Mouse (Mus musculus) limb, embryonic 10.5 days (tissue): ENCODE results near the gene a. TPM values are rescaled to one million over a fixed set of nuclear protein-coding genes. Genes with fewer than 3 reads are reported as not detected.
"Not testable (repeated sequence)": the region's sequence is repeated elsewhere in the genome, so short reads cannot be mapped to it uniquely, and the experiment has no call there.

Experiments
- DNase-seq: peaks from one replicate; pipeline ENCODE4 v3.0.0-alpha.2; 2017; ENCODE audit warnings: low spot score
- H3K27ac ChIP-seq: fragments of 300-500 bp; sonication (generic); 2 replicates; pipeline ENCODE4 v1.5.1; 2016; ENCODE audit warnings: mild to moderate bottlenecking
- H3K27me3 ChIP-seq: fragments of 300-500 bp; sonication (generic); 2 replicates; pipeline ENCODE4 v1.6.1; 2016; ENCODE audit warnings: low read depth, mild to moderate bottlenecking; ENCODE audit not compliant: poor library complexity, severe bottlenecking
- H3K36me3 ChIP-seq: fragments of 300-500 bp; sonication (generic); 2 replicates; pipeline ENCODE4 v1.6.1; 2016; ENCODE audit warnings: mild to moderate bottlenecking, moderate library complexity
- H3K4me1 ChIP-seq: fragments of 300-500 bp; sonication (generic); 2 replicates; pipeline ENCODE4 v1.6.1; 2016
- H3K4me3 ChIP-seq: fragments of 300-500 bp; sonication (generic); 2 replicates; pipeline ENCODE4 v1.5.1; 2016; ENCODE audit warnings: mild to moderate bottlenecking, moderate library complexity
- H3K9me3 ChIP-seq: fragments of 300-500 bp; sonication (generic); replicated peaks from 2 replicates; pipeline ENCODE4 v1.6.1; 2016; ENCODE audit warnings: mild to moderate bottlenecking
- WGBS: fragments of 180-500 bp; shearing (Covaris S2); methylation state at CpG from one replicate; pipeline ENCODE4 v1.1.7; 2016; 5-methylcytosine and 5-hydroxymethylcytosine counted together
- polyA plus RNA-seq: library from polyadenylated mRNA; unstranded; fragments of >200 nt; fragmentation: Nextera tagmentation; extraction: Ambion mirVana; gene quantifications from 2 replicates; pipeline ENCODE4 v1.2.1, GENCODE M21; 2016

a gene
- polyA plus RNA-seq, 1 experiment from 2014 or later, result 32.5 TPM

GRCm38 (mm10) chr2:155011086-155011656, 220.0 kb downstream of the a start:
- Histone ChIP-seq H3K27ac (no peak overlapping the region), H3K4me3 (no peak overlapping the region), H3K36me3 (peaks cover 8% of the 10 kb centered on the region), H3K27me3 (peaks cover 5% of the 10 kb centered on the region; the same call in 1 of the 2 replicates), H3K4me1 (peaks cover 6% of the 10 kb centered on the region; the same call in 1 of the 2 replicates), H3K9me3 (no peaks in the 10 kb centered on the region)
- 34% methylated on average over 3 of the region's 3 CpGs for WGBS
- no peak for DNase-seq

DNA sequence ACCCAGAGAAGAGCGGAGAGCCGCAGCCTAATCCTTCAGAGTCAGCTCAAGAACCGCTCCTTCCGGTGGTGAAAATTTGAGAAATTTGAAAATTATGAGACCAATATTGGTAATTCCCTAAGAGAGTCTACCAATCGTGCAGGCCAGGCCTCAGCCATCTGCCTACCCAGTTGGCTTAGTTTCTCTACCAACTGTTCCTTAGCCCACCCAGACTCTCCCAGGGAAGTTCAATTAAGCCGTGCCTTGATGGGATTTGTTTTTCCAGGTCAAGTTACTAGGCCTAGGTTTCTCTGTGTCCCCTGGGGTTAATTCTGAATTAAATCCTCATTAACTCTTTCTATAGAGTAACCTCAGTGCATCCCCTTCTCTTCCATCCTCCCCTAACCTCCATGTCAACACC, 221.8 kb downstream of the a start:
- WGBS, result 77% methylated on average over 6 of the region's 6 CpGs

DNA sequence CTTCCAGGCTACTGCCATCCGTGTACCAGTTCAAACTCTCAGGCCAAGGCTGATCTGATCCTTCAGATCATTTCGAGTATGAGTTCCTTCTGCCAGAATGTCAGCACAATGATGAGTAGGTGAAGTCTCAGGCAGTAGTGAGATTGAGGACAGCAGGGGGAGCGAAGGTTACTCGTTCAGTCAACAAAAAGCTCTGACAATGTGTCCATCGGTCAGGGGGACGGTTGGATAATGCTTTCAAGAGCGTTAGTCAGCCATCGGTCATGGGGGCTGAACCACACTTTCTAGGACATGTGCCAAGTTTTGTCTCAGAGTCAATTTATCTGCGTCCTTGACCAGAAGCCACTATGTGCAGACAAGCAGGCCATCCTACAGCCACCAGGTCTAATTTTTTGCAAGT, 225.5 kb downstream of the a start:
- not testable (repeated sequence) for H3K4me3 ChIP-seq, DNase-seq, H3K9me3 ChIP-seq, H3K36me3 ChIP-seq, H3K27ac ChIP-seq, H3K27me3 ChIP-seq
- WGBS, result 30% methylated on average over 8 of the region's 9 CpGs
- H3K4me1 ChIP-seq, result peaks cover 36% of the 10 kb centered on the region

More for the DNA sequence above, 221.8 kb downstream of the a start:
- Histone ChIP-seq H3K4me3 (no peak overlapping the region), H3K27ac (no peak overlapping the region), H3K27me3 (peaks cover 5% of the 10 kb centered on the region; the same call in 1 of the 2 replicates), H3K9me3 (no peaks in the 10 kb centered on the region), H3K36me3 (no peaks in the 10 kb centered on the region), H3K4me1 (peaks cover 6% of the 10 kb centered on the region; the same call in 1 of the 2 replicates)
- no peak for DNase-seq

- H3K4me1 ChIP-seq, result peaks cover 34% of the 10 kb centered on the region
- DNase-seq, H3K9me3 ChIP-seq, H3K27me3 ChIP-seq, H3K36me3 ChIP-seq: not testable (repeated sequence)
- H3K4me3 ChIP-seq, result peak within 1 kb of the TSS; percentile 56
- H3K27ac ChIP-seq, result peak within 1 kb of the TSS; percentile 91
- WGBS, result under 1% methylated on average over 24 of the region's 26 CpGs
Observed at GRCm38 (mm10) chr2:155018251-155018755, 227.1 kb downstream of the a start, which contains the start of gene Gm14226. TSS of gene Gm14226 (plus strand) at chr2:155018266.

- peak; percentile 85 for DNase-seq
- peak overlapping the region; percentile 56 for H3K4me3 ChIP-seq
- peaks cover 33% of the 10 kb centered on the region for H3K4me1 ChIP-seq
- H3K36me3 ChIP-seq, result no peaks in the 10 kb centered on the region
- H3K27me3 ChIP-seq, result peaks cover 5% of the 10 kb centered on the region; the same call in 1 of the 2 replicates
- under 1% methylated on average over 38 of the region's 38 CpGs for WGBS
- peak overlapping the region; percentile 91 for H3K27ac ChIP-seq
- H3K9me3 ChIP-seq, result no peaks in the 10 kb centered on the region
Observed at GRCm38 (mm10) chr2:155018762-155019641, 227.8 kb downstream of the a start.

DNA sequence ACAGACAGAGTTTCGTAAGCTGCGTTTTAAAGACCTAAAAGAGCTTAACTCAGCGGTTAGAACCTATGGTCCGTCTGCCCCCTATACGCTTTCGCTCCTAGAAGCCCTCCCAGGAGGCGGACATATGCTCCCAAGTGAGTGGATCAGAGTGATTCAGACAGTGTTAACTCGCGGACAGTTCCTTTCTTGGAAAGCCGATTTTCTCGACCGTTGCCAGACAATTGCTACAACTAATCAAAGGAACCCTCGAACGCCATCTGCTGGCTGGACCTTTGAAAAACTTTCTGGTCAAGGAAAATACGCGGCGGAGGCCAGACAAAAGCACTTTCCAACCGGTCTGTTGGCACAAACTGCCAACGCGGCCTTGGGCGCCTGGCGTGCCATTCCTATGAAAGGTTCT, 228.5 kb downstream of the a start:
- Histone ChIP-seq H3K27ac (peak overlapping the region; percentile 91), H3K4me3 (peak overlapping the region; percentile 56), H3K4me1 (peaks cover 33% of the 10 kb centered on the region), H3K9me3 (no peaks in the 10 kb centered on the region), H3K36me3 (no peaks in the 10 kb centered on the region), H3K27me3 (peaks cover 1% of the 10 kb centered on the region; the same call in 1 of the 2 replicates)
- peak; percentile 94 for DNase-seq
- WGBS, result under 1% methylated on average over 22 of the region's 22 CpGs

- not testable (repeated sequence) for H3K36me3 ChIP-seq, H3K4me3 ChIP-seq, DNase-seq, H3K9me3 ChIP-seq, H3K27me3 ChIP-seq
- 10% methylated on average over 20 of the region's 20 CpGs for WGBS
- H3K4me1 ChIP-seq, result peaks cover 33% of the 10 kb centered on the region
- H3K27ac ChIP-seq, result peak overlapping the region; percentile 91
Observed at GRCm38 (mm10) chr2:155020247-155020826, 229.1 kb downstream of the a start.

DNA sequence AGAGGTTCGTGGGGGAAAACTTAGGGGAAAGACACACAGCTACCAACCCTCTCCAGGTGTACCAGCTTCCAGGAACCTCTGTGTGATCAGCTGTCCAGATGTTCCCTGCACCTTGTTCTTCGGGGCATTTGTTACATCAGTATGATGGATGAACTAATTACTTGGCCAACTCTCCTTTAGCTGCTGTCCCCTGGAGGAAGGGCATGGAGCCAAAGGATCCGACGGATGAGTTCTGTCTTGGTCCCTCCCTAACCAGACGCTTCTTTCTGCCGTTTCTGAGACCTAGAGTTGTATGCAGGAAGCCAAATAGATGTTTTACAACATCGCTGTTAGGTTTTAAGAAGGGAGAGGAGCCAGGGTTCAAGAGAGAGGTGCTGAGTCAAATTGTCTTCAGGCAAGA, 239.6 kb downstream of the a start:
- no peak for DNase-seq
- Histone ChIP-seq H3K27me3 (no peaks in the 10 kb centered on the region), H3K4me3 (no peak overlapping the region), H3K9me3 (no peaks in the 10 kb centered on the region), H3K36me3 (no peaks in the 10 kb centered on the region), H3K4me1 (peaks cover 20% of the 10 kb centered on the region), H3K27ac (no peak overlapping the region)
- WGBS, result 62% methylated on average over 7 of the region's 7 CpGs

- H3K4me3 ChIP-seq, result no peak overlapping the region
- H3K27me3 ChIP-seq, result no peaks in the 10 kb centered on the region
- no peak overlapping the region for H3K27ac ChIP-seq
- WGBS, result 42% methylated on average over 19 of the region's 19 CpGs
- no peaks in the 10 kb centered on the region for H3K9me3 ChIP-seq
- no peak for DNase-seq
- H3K36me3 ChIP-seq, result no peaks in the 10 kb centered on the region
- H3K4me1 ChIP-seq, result peaks cover 26% of the 10 kb centered on the region
Observed at GRCm38 (mm10) chr2:155032938-155033710, 241.9 kb downstream of the a start.

GRCm38 (mm10) chr2:155039956-155040355, 248.8 kb downstream of the a start:
- H3K4me3 ChIP-seq, result no peak overlapping the region
- WGBS, result 77% methylated on average over 4 of the region's 4 CpGs

GRCm38 (mm10) chr2:155044542-155044941, 253.3 kb downstream of the a start:
- Histone ChIP-seq H3K9me3 (no peaks in the 10 kb centered on the region), H3K27me3 (no peaks in the 10 kb centered on the region), H3K4me3 (no peak overlapping the region), H3K36me3 (no peaks in the 10 kb centered on the region), H3K4me1 (peaks cover 40% of the 10 kb centered on the region), H3K27ac (no peak overlapping the region)
- DNase-seq, result no peak
- WGBS, result 66% methylated on average over 3 of the region's 3 CpGs

More at GRCm38 (mm10) chr2:155039956-155040355, 248.8 kb downstream of the a start:
- peaks cover 21% of the 10 kb centered on the region for H3K4me1 ChIP-seq
- H3K36me3 ChIP-seq, result no peaks in the 10 kb centered on the region
- peak overlapping the region; percentile 40; the same call in 1 of the 2 replicates for H3K27ac ChIP-seq
- no peak for DNase-seq
- H3K27me3 ChIP-seq, result no peaks in the 10 kb centered on the region
- H3K9me3 ChIP-seq, result no peaks in the 10 kb centered on the region

- Histone ChIP-seq H3K4me1 (peaks cover 44% of the 10 kb centered on the region), H3K27ac (no peak overlapping the region), H3K36me3 (no peaks in the 10 kb centered on the region), H3K9me3 (no peaks in the 10 kb centered on the region), H3K4me3 (no peak overlapping the region), H3K27me3 (no peaks in the 10 kb centered on the region)
- WGBS, result 88% methylated on average over 3 of the region's 3 CpGs
- DNase-seq, result no peak
Observed at GRCm38 (mm10) chr2:155045075-155045474, 253.9 kb downstream of the a start.
